Mouse (Mus musculus) forebrain, embryonic 16.5 days (tissue): Measurements from ENCODE around the gene Ftcd. TPM values are rescaled to one million over a fixed set of nuclear protein-coding genes. Genes with fewer than 3 reads are reported as not detected.

Source experiments
- ATAC-seq: fragments of 200-750 bp; cut with Nextera tagmentation; 2 replicates; pipeline ENCODE4 v1.8.0; 2017; ENCODE audit warnings: mild to moderate bottlenecking, moderate library complexity
- H3K27ac ChIP-seq: fragments of 300-500 bp; sonication (generic); 2 replicates; pipeline ENCODE4 v1.5.1; 2014; ENCODE audit warnings: low read length, control low read depth
- H3K27me3 ChIP-seq: fragments of 300-500 bp; sonication (generic); replicated peaks from 2 replicates; pipeline ENCODE4 v1.6.1; 2014; ENCODE audit warnings: low read length; ENCODE audit not compliant: control insufficient read depth, insufficient read depth
- H3K36me3 ChIP-seq: fragments of 300-500 bp; sonication (generic); 2 replicates; pipeline ENCODE4 v1.6.1; 2014; ENCODE audit not compliant: control insufficient read depth, insufficient read depth
- H3K4me1 ChIP-seq: fragments of 300-500 bp; sonication (generic); replicated peaks from 2 replicates; pipeline ENCODE4 v1.6.1; 2014; ENCODE audit warnings: low read length; ENCODE audit not compliant: control insufficient read depth, insufficient read depth
- H3K4me2 ChIP-seq: fragments of 300-500 bp; sonication (generic); 2 replicates; pipeline ENCODE4 v1.6.1; 2014; ENCODE audit warnings: mild to moderate bottlenecking, low read length, control low read depth
- H3K4me3 ChIP-seq: fragments of 300-500 bp; sonication (generic); replicated peaks from 2 replicates; pipeline ENCODE4 v1.5.1; 2014; ENCODE audit warnings: mild to moderate bottlenecking, low read length, control low read depth
- H3K9ac ChIP-seq: fragments of 300-500 bp; sonication (generic); replicated peaks from 2 replicates; pipeline ENCODE4 v1.6.1; 2014; ENCODE audit warnings: low read depth, low read length, control low read depth
- H3K9me3 ChIP-seq: fragments of 300-500 bp; sonication (generic); 2 replicates; pipeline ENCODE4 v1.6.1; 2016; ENCODE audit warnings: low read length; ENCODE audit not compliant: control insufficient read depth
- WGBS: fragments of 180-500 bp; shearing (Covaris S2); extraction: QIAGEN DNeasy Blood & Tissue Kit; methylation state at CpG from one replicate; pipeline ENCODE4 v1.1.7; 2014; 5-methylcytosine and 5-hydroxymethylcytosine counted together
- polyA plus RNA-seq: library from polyadenylated mRNA; unstranded; fragments of >200 nt; fragmentation: Nextera tagmentation; extraction: Ambion mirVana; gene quantifications from 2 replicates; pipeline ENCODE4 v1.2.1, GENCODE M21; 2015

Ftcd gene
- polyA plus RNA-seq, 1 experiment from 2014 or later: 0.15 TPM

GRCm38 (mm10) chr10:76548218-76548617, 27.2 kb upstream of the Ftcd start:
- WGBS: 95% methylated on average over 8 of the region's 8 CpGs
- Histone ChIP-seq H3K4me1 (no peaks in the 10 kb centered on the region), H3K4me3 (no peak overlapping the region), H3K27ac (no peak overlapping the region), H3K9ac (no peak overlapping the region), H3K4me2 (no peak overlapping the region), H3K36me3 (peaks cover 51% of the 10 kb centered on the region), H3K27me3 (no peaks in the 10 kb centered on the region), H3K9me3 (no peaks in the 10 kb centered on the region)
- no peak for ATAC-seq

GRCm38 (mm10) chr10:76550458-76550857, 25.0 kb upstream of the Ftcd start:
- no peak for ATAC-seq
- peaks cover 54% of the 10 kb centered on the region for H3K36me3 ChIP-seq
- H3K27ac ChIP-seq: no peak overlapping the region
- no peak overlapping the region for H3K4me2 ChIP-seq
- H3K4me1 ChIP-seq: no peaks in the 10 kb centered on the region
- no peak overlapping the region for H3K9ac ChIP-seq
- H3K9me3 ChIP-seq: no peaks in the 10 kb centered on the region
- H3K27me3 ChIP-seq: no peaks in the 10 kb centered on the region
- no peak overlapping the region for H3K4me3 ChIP-seq
- WGBS: 86% methylated on average over 5 of the region's 5 CpGs

GRCm38 (mm10) chr10:76551556-76551955, 23.9 kb upstream of the Ftcd start:
- no peaks in the 10 kb centered on the region for H3K27me3 ChIP-seq
- no peak overlapping the region for H3K9ac ChIP-seq
- no peak overlapping the region for H3K4me2 ChIP-seq
- no peak overlapping the region for H3K27ac ChIP-seq
- no peak for ATAC-seq
- no peak overlapping the region for H3K4me3 ChIP-seq
- H3K9me3 ChIP-seq: no peaks in the 10 kb centered on the region
- peaks cover 51% of the 10 kb centered on the region for H3K36me3 ChIP-seq
- no peaks in the 10 kb centered on the region for H3K4me1 ChIP-seq
- 68% methylated on average over 3 of the region's 3 CpGs for WGBS

- no peaks in the 10 kb centered on the region for H3K27me3 ChIP-seq
- H3K4me3 ChIP-seq: no peak overlapping the region
These were observed 21.4 kb upstream of the Ftcd start for GRCm38 (mm10) chr10:76554061-76554460.

GRCm38 (mm10) chr10:76561972-76562371, 13.5 kb upstream of the Ftcd start, which contains the start of gene Spatc1l:
Spatc1l (plus strand) TSS chr10:76562272.
- Histone ChIP-seq H3K4me3 (no peak within 1 kb of the TSS), H3K9me3 (no peaks in the 10 kb centered on the region), H3K27me3 (no peaks in the 10 kb centered on the region), H3K36me3 (no peaks in the 10 kb centered on the region), H3K9ac (no peak within 1 kb of the TSS), H3K27ac (no peak within 1 kb of the TSS), H3K4me2 (no peak within 1 kb of the TSS), H3K4me1 (no peaks in the 10 kb centered on the region)
- WGBS: 88% methylated on average over 10 of the region's 10 CpGs
- no peak for ATAC-seq

More at GRCm38 (mm10) chr10:76554061-76554460, 21.4 kb upstream of the Ftcd start:
- 90% methylated on average over 5 of the region's 5 CpGs for WGBS
- Histone ChIP-seq H3K4me1 (no peaks in the 10 kb centered on the region), H3K4me2 (no peak overlapping the region), H3K9ac (no peak overlapping the region), H3K27ac (no peak overlapping the region), H3K36me3 (peaks cover 41% of the 10 kb centered on the region), H3K9me3 (no peaks in the 10 kb centered on the region)
- no peak for ATAC-seq

GRCm38 (mm10) chr10:76569996-76570685, 5.3 kb upstream of the Ftcd start:
- ATAC-seq: no peak
- H3K9ac ChIP-seq: no peak overlapping the region
- no peaks in the 10 kb centered on the region for H3K27me3 ChIP-seq
- no peaks in the 10 kb centered on the region for H3K9me3 ChIP-seq
- no peak overlapping the region for H3K27ac ChIP-seq
- no peaks in the 10 kb centered on the region for H3K4me1 ChIP-seq
- H3K4me3 ChIP-seq: no peak overlapping the region
- H3K4me2 ChIP-seq: no peak overlapping the region
- no peaks in the 10 kb centered on the region for H3K36me3 ChIP-seq
- WGBS: 91% methylated on average over 22 of the region's 22 CpGs

GRCm38 (mm10) chr10:76571070-76571469, 4.4 kb upstream of the Ftcd start:
- Histone ChIP-seq H3K4me2 (no peak overlapping the region), H3K36me3 (no peaks in the 10 kb centered on the region), H3K9me3 (no peaks in the 10 kb centered on the region), H3K4me1 (no peaks in the 10 kb centered on the region), H3K27ac (no peak overlapping the region), H3K9ac (no peak overlapping the region), H3K27me3 (no peaks in the 10 kb centered on the region), H3K4me3 (no peak overlapping the region)
- no peak for ATAC-seq
- WGBS: 78% methylated on average over 2 of the region's 2 CpGs

GRCm38 (mm10) chr10:76572151-76572550, 3.3 kb upstream of the Ftcd start:
- Histone ChIP-seq H3K27me3 (no peaks in the 10 kb centered on the region), H3K36me3 (no peaks in the 10 kb centered on the region), H3K4me2 (no peak overlapping the region), H3K4me3 (no peak overlapping the region), H3K9me3 (no peaks in the 10 kb centered on the region), H3K4me1 (no peaks in the 10 kb centered on the region), H3K9ac (no peak overlapping the region), H3K27ac (no peak overlapping the region)
- 17% methylated on average over 3 of the region's 3 CpGs for WGBS
- ATAC-seq: no peak

GRCm38 (mm10) chr10:76576920-76577319, 1.5 kb downstream of the Ftcd start:
- H3K9me3 ChIP-seq: no peaks in the 10 kb centered on the region
- H3K36me3 ChIP-seq: no peaks in the 10 kb centered on the region
- H3K4me1 ChIP-seq: no peaks in the 10 kb centered on the region
- WGBS: 86% methylated on average over 7 of the region's 7 CpGs
- H3K27me3 ChIP-seq: no peaks in the 10 kb centered on the region
- ATAC-seq: no peak
- H3K9ac ChIP-seq: no peak overlapping the region
- H3K4me2 ChIP-seq: no peak overlapping the region
- no peak overlapping the region for H3K27ac ChIP-seq
- H3K4me3 ChIP-seq: no peak overlapping the region
